Mouse (Mus musculus): Measurements from ENCODE around the gene Yipf4. TPM values are rescaled to one million over a fixed set of nuclear protein-coding genes. Genes with fewer than 3 reads are reported as not detected.
"Not testable (repeated sequence)": the region's sequence is repeated elsewhere in the genome, so short reads cannot be mapped to it uniquely, and the experiment has no call there.

Yipf4 gene
- polyA plus RNA-seq, 1 experiment = 30.4 TPM

GRCm38 (mm10) chr17:74457972-74458677, 31.2 kb upstream of the Yipf4 start:
- WGBS = 62% methylated on average over 10 of the region's 10 CpGs
- DNase-seq = peak; percentile 7

GRCm38 (mm10) chr17:74458711-74459408, 30.4 kb upstream of the Yipf4 start, which contains the start of gene Nlrc4:
Gene Nlrc4 (minus strand): TSS chr17:74459142.
- TF ChIP-seq POLR2A (IDR thresholded peaks at IDR 0.05; ENCODE audit: low read depth, low read length) (no peak), CTCF (conservative IDR thresholded peaks at IDR 0.05; ENCODE audit: insufficient read depth, insufficient read length, low read depth, low read length) (no peak)
- no peak within 1 kb of the TSS for H3K27ac ChIP-seq (ENCODE audit: insufficient read depth, low read depth, low read length)
- no peaks in the 10 kb centered on the region for H3K27me3 ChIP-seq (replicated peaks; ENCODE audit: control insufficient read depth, insufficient read depth, low read length)
- H3K4me1 ChIP-seq (ENCODE audit: control insufficient read depth, insufficient read depth, low read length) = no peaks in the 10 kb centered on the region
- H3K36me3 ChIP-seq (ENCODE audit: control insufficient read depth, insufficient read depth, low read length) = no peaks in the 10 kb centered on the region
- no peak within 1 kb of the TSS for H3K4me3 ChIP-seq (ENCODE audit: insufficient read depth, low read depth, low read length)
- peak; percentile 44 for DNase-seq
- 50% methylated on average over 8 of the region's 8 CpGs for WGBS

More at GRCm38 (mm10) chr17:74457972-74458677, 31.2 kb upstream of the Yipf4 start:
- no peaks in the 10 kb centered on the region for H3K36me3 ChIP-seq (ENCODE audit: control insufficient read depth, insufficient read depth, low read length)
- TF ChIP-seq CTCF (conservative IDR thresholded peaks at IDR 0.05; ENCODE audit: insufficient read depth, insufficient read length, low read depth, low read length) = no peak
- TF ChIP-seq POLR2A (IDR thresholded peaks at IDR 0.05; ENCODE audit: low read depth, low read length) = no peak
- H3K4me3 ChIP-seq (ENCODE audit: insufficient read depth, low read depth, low read length) = no peak overlapping the region
- no peaks in the 10 kb centered on the region for H3K27me3 ChIP-seq (replicated peaks; ENCODE audit: control insufficient read depth, insufficient read depth, low read length)
- no peak overlapping the region for H3K27ac ChIP-seq (ENCODE audit: insufficient read depth, low read depth, low read length)
- no peaks in the 10 kb centered on the region for H3K4me1 ChIP-seq (ENCODE audit: control insufficient read depth, insufficient read depth, low read length)

- no peaks in the 10 kb centered on the region for H3K4me1 ChIP-seq (ENCODE audit: control insufficient read depth, insufficient read depth, low read length)
- H3K27ac ChIP-seq (ENCODE audit: insufficient read depth, low read depth, low read length) = no peak overlapping the region
- no peak for TF ChIP-seq CTCF (conservative IDR thresholded peaks at IDR 0.05; ENCODE audit: insufficient read depth, insufficient read length, low read depth, low read length)
- TF ChIP-seq POLR2A (IDR thresholded peaks at IDR 0.05; ENCODE audit: low read depth, low read length) = no peak
- no peaks in the 10 kb centered on the region for H3K36me3 ChIP-seq (ENCODE audit: control insufficient read depth, insufficient read depth, low read length)
- no peak overlapping the region for H3K4me3 ChIP-seq (ENCODE audit: insufficient read depth, low read depth, low read length)
- no peak for DNase-seq
- no peaks in the 10 kb centered on the region for H3K27me3 ChIP-seq (replicated peaks; ENCODE audit: control insufficient read depth, insufficient read depth, low read length)
Measured at GRCm38 (mm10) chr17:74463510-74463909, 25.8 kb upstream of the Yipf4 start.

DNA sequence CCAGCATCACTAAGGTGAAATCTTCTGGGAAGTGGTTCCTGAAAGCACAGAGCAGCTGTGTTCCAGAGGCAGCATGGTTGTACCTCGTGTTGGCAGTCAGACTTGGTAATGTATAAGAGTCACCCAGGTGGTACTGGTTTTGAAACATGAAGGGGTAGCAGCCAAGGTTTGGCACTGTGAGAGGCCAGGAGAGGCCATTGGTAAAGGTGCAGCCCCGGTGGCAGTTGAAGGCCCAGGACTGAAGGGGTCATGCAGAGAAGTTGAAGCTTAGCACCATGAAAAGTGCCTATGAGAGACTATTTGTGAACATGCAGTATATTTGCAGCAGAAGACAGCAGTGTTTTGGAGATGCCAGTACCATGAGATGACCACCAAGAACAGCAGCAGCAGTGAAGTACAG, 21.3 kb upstream of the Yipf4 start:
- not testable (repeated sequence) for H3K4me1 ChIP-seq (ENCODE audit: control insufficient read depth, insufficient read depth, low read length); H3K27ac ChIP-seq (ENCODE audit: insufficient read depth, low read depth, low read length); DNase-seq; H3K4me3 ChIP-seq (ENCODE audit: insufficient read depth, low read depth, low read length); H3K27me3 ChIP-seq (replicated peaks; ENCODE audit: control insufficient read depth, insufficient read depth, low read length); H3K36me3 ChIP-seq (ENCODE audit: control insufficient read depth, insufficient read depth, low read length)
- WGBS = 90% methylated on average over 2 of the region's 2 CpGs

GRCm38 (mm10) chr17:74470133-74470532, 19.2 kb upstream of the Yipf4 start:
- DNase-seq; H3K4me1 ChIP-seq (ENCODE audit: control insufficient read depth, insufficient read depth, low read length); H3K36me3 ChIP-seq (ENCODE audit: control insufficient read depth, insufficient read depth, low read length); H3K4me3 ChIP-seq (ENCODE audit: insufficient read depth, low read depth, low read length); H3K27me3 ChIP-seq (replicated peaks; ENCODE audit: control insufficient read depth, insufficient read depth, low read length); H3K27ac ChIP-seq (ENCODE audit: insufficient read depth, low read depth, low read length): not testable (repeated sequence)
- WGBS = 84% methylated on average over 6 of the region's 6 CpGs

DNA sequence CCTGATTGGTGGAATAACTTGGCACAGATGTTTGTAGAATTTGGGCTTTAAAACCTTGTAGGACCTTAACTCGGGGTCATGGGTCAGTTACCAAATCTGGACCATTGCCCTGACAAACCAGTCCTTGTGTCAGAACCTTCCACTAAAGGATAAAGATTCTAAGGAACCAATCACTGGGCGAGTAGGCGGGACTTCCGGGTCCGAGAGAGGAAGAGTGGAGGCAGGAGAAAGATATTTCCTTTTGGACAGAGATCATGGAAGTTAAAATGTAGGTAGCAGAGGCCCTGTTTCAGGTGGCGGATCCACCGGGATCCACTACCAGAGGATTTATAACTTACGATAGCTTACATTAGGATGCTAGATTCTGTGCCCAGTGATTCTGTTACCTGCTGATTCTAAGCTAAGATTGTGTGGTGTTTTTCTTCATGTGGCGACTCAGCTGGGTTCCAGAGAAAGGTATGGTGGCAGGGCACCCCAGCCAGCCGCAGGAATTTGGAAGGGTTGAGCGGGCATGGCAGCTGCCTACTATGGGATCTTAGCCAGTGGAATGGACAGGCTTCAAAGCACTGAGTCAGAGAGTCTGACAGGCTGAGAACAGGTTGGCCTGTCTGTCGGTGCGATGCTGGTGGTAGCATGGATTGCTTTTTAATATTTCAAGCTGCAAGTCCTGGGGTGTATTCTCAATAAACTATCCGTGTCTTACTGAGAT, 8.8 kb upstream of the Yipf4 start:
- no peak for DNase-seq
- no peaks in the 10 kb centered on the region; the same call in 1 of the 2 replicates for H3K27me3 ChIP-seq (replicated peaks; ENCODE audit: control insufficient read depth, insufficient read depth, low read length)
- H3K36me3 ChIP-seq (ENCODE audit: control insufficient read depth, insufficient read depth, low read length) = no peaks in the 10 kb centered on the region
- H3K27ac ChIP-seq (ENCODE audit: insufficient read depth, low read depth, low read length) = no peak overlapping the region
- 87% methylated on average over 14 of the region's 14 CpGs for WGBS
- H3K4me1 ChIP-seq (ENCODE audit: control insufficient read depth, insufficient read depth, low read length) = no peaks in the 10 kb centered on the region
- TF ChIP-seq POLR2A (IDR thresholded peaks at IDR 0.05; ENCODE audit: low read depth, low read length) (no peak), CTCF (conservative IDR thresholded peaks at IDR 0.05; ENCODE audit: insufficient read depth, insufficient read length, low read depth, low read length) (no peak)
- H3K4me3 ChIP-seq (ENCODE audit: insufficient read depth, low read depth, low read length) = no peak overlapping the region

DNA sequence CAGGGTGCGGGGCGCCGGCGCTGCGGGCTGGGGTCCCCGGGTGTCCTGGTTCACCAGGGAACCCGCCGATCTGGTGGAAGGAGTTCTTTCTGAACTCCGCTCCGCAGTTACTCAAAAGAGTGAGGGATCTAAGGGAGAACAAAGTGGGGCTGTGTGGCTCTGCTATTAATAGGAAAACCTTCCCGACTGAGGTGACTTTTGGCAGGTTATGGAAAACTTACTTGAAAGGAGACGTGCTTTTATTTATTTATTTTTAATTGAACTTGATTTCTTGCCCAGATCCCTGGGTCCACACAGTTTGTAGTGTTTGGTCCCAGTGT, 568 bp downstream of the Yipf4 start:
- Histone ChIP-seq H3K27ac (ENCODE audit: insufficient read depth, low read depth, low read length) (peak overlapping the region; percentile 84), H3K27me3 (replicated peaks; ENCODE audit: control insufficient read depth, insufficient read depth, low read length) (no peaks in the 10 kb centered on the region), H3K36me3 (ENCODE audit: control insufficient read depth, insufficient read depth, low read length) (peaks cover 4% of the 10 kb centered on the region), H3K4me3 (ENCODE audit: insufficient read depth, low read depth, low read length) (peak overlapping the region; percentile 94), H3K4me1 (ENCODE audit: control insufficient read depth, insufficient read depth, low read length) (peaks cover 4% of the 10 kb centered on the region; the same call in 1 of the 2 replicates)
- WGBS = 0% methylated on average over 12 of the region's 12 CpGs
- no peak for TF ChIP-seq POLR2A (IDR thresholded peaks at IDR 0.05; ENCODE audit: low read depth, low read length)
- no peak for TF ChIP-seq CTCF (conservative IDR thresholded peaks at IDR 0.05; ENCODE audit: insufficient read depth, insufficient read length, low read depth, low read length)
- no peak for DNase-seq

Measured in kidney, adult 2 months (tissue).